Mouse (Mus musculus) central nervous system, embryonic 11.5 days (tissue): ENCODE data around the gene Akap14. TPM values are rescaled to one million over a fixed set of nuclear protein-coding genes. Genes with fewer than 3 reads are reported as not detected.

Source experiments
- polyA plus RNA-seq: library from polyadenylated mRNA; depleted of rRNA; stranded (reverse); fragments of >200 nt; gene quantifications from 2 replicates; pipeline ENCODE4 v1.2.3, GENCODE M21; 2012; rRNA removed

Gene Akap14
- 0.09 and 0.16 TPM in 2 replicates for polyA plus RNA-seq

GRCm38 (mm10) chrX:37168742-37169141 is at the start of gene Akap14:
Akap14 (minus strand) TSS chrX:37168842.

GRCm38 (mm10) chrX:37210941-37211340 is 42.3 kb upstream of the Akap14 start, which contains the start of gene Gm9:
Gm9 (minus strand) TSS chrX:37211041.

GRCm38 (mm10) chrX:37191105-37191743 is 22.6 kb upstream of the Akap14 start, which contains the start of the genes Ndufa1 and Rnf113a1:
Ndufa1 (minus strand) TSS chrX:37191163.
Rnf113a1 (plus strand) TSS chrX:37191245.

GRCm38 (mm10) chrX:37126671-37127358 is 41.8 kb downstream of the Akap14 start, which contains the start of gene Nkap:
Nkap (plus strand) TSS chrX:37126795.

GRCm38 (mm10) chrX:37110193-37110880 is 58.3 kb downstream of the Akap14 start, which contains the start of gene Upf3b:
Upf3b (minus strand) TSS chrX:37110322.

Other genes starting within 250 kb of the Akap14 start
- 52.2 and 52.7 TPM in 2 replicates for gene Sept6, start 177.0 kb downstream of the Akap14 start, polyA plus RNA-seq
- gene Sowahd, start 120.0 kb downstream of the Akap14 start, polyA plus RNA-seq, result 0.06 and 0.12 TPM in 2 replicates
- 463 and 1,092 TPM in 2 replicates for gene Rpl39, start 83.4 kb downstream of the Akap14 start, polyA plus RNA-seq
- 47.1 and 59.8 TPM in 2 replicates for gene Upf3b, start 58.5 kb downstream of the Akap14 start, polyA plus RNA-seq
- 9.1 and 9.8 TPM in 2 replicates for gene Nkap, start 42.0 kb downstream of the Akap14 start, polyA plus RNA-seq
- gene Ndufa1, start 22.3 kb upstream of the Akap14 start, polyA plus RNA-seq, result 149 and 294 TPM in 2 replicates
- gene Rnf113a1, start 22.4 kb upstream of the Akap14 start, polyA plus RNA-seq, result 8.6 and 11.1 TPM in 2 replicates
- gene Gm9, start 42.2 kb upstream of the Akap14 start, polyA plus RNA-seq, result not detected in 2 replicates
- gene Rhox1, start 53.4 kb upstream of the Akap14 start, polyA plus RNA-seq, result not detected in 2 replicates
- gene Rhox2a, start 76.1 kb upstream of the Akap14 start, polyA plus RNA-seq, result 0.20 and 0.58 TPM in 2 replicates
- not detected in 2 replicates for gene Rhox3a, start 81.1 kb upstream of the Akap14 start, polyA plus RNA-seq
- gene Rhox4a, start 96.5 kb upstream of the Akap14 start, polyA plus RNA-seq, result not detected in 2 replicates
- not detected in 2 replicates for gene Rhox3a2, start 211.2 kb upstream of the Akap14 start, polyA plus RNA-seq
- gene Rhox4a2, start 222.0 kb upstream of the Akap14 start, polyA plus RNA-seq, result 0.35 and 1.6 TPM in 2 replicates
- gene Rhox2b, start 243.2 kb upstream of the Akap14 start, polyA plus RNA-seq, result 0.21 and 0.82 TPM in 2 replicates